ENCODE assay signal across 8 mouse cellular contexts in genomic region chr9:63535042-63535441, GRCm38 (mm10).
A peak's percentile ranks its signal among the peaks of the same experiment; 100 is the strongest.
DNase-seq lines count a peak whose midpoint lies in the region; ATAC-seq lines count a peak whose summit lies in the region.
"Had no signal": no experiment of that assay in that cellular context is flagged by ENCODE, and none has a peak within 500 bp of the region (broad histone marks: within the 10 kb centered on the region; RNA-seq: fewer than 3 reads in every experiment).

No protein-coding gene starts in this region.

- no peaks in the 10 kb centered on the region for H3K36me3 ChIP-seq in hindbrain, embryonic 14.5 days (replicated peaks; ENCODE audit: control insufficient read depth, insufficient read depth)
- no peaks in the 10 kb centered on the region for H3K36me3 ChIP-seq in midbrain, embryonic 15.5 days (replicated peaks)

- peak overlapping the region; percentile 21 for H3K27ac ChIP-seq in hindbrain, embryonic 14.5 days
- H3K27ac ChIP-seq in midbrain, embryonic 15.5 days = peak overlapping the region; percentile 61

- ATAC-seq in hindbrain, embryonic 14.5 days (ENCODE audit: low FRiP score) = 0 out of 2 replicates have a peak, but pooled peaks have one; percentile 53
- ATAC-seq in midbrain, embryonic 15.5 days (replicated peaks) = peak; percentile 78
- ATAC-seq in megakaryocyte, adult 5-6 weeks (ENCODE audit: poor library complexity, severe bottlenecking) = no peak

- H3K27me3 ChIP-seq in hindbrain, embryonic 14.5 days (ENCODE audit: control insufficient read depth, insufficient read depth, low read length) = no peaks in the 10 kb centered on the region
- H3K27me3 ChIP-seq in midbrain, embryonic 15.5 days (replicated peaks) = no peaks in the 10 kb centered on the region

- no peaks in the 10 kb centered on the region for H3K9me3 ChIP-seq in hindbrain, embryonic 14.5 days (ENCODE audit: control insufficient read depth, low read length)
- no peaks in the 10 kb centered on the region for H3K9me3 ChIP-seq in midbrain, embryonic 15.5 days

- peak overlapping the region; percentile 0; the same call in 1 of the 2 replicates for H3K9ac ChIP-seq in hindbrain, embryonic 14.5 days
- no peak overlapping the region for H3K9ac ChIP-seq in midbrain, embryonic 15.5 days

- H3K4me1 ChIP-seq in hindbrain, embryonic 14.5 days (replicated peaks; ENCODE audit: control insufficient read depth, insufficient read depth, low read length) = peaks cover 17% of the 10 kb centered on the region
- peaks cover 24% of the 10 kb centered on the region for H3K4me1 ChIP-seq in midbrain, embryonic 15.5 days

- H3K4me3 ChIP-seq in hindbrain, embryonic 14.5 days (replicated peaks; ENCODE audit: low read length) = no peak overlapping the region
- H3K4me3 ChIP-seq in midbrain, embryonic 15.5 days = no peak overlapping the region

- DNase-seq in ZHBTc4 (ENCODE audit: low read depth, low spot score) = peak; percentile 15
- peak; percentile 56 for DNase-seq in embryo, embryonic 11 days
- peak; percentile 72 for DNase-seq in hindbrain, embryonic 14.5 days (ENCODE audit: low spot score)
- DNase-seq in urinary bladder, postnatal 4 days (ENCODE audit: low spot score in 2 of 2) = no peak
- DNase-seq in ovary, postnatal 14 days (ENCODE audit: low spot score) = no peak
- DNase-seq: heart, postnatal 4 days had no signal

- H3K4me2 ChIP-seq in hindbrain, embryonic 14.5 days (replicated peaks) = no peak overlapping the region
- no peak overlapping the region; the same call in 1 of the 2 replicates for H3K4me2 ChIP-seq in midbrain, embryonic 15.5 days

- 9% methylated on average over 6 of the region's 6 CpGs for WGBS in hindbrain, embryonic 14.5 days
- WGBS in midbrain, embryonic 15.5 days = 10% methylated on average over 6 of the region's 6 CpGs

Comparison
In these comparisons a context has a peak if more than half of its experiments do, and no peak if none do; other contexts are left out.
1. DNase-seq: peak in ZHBTc4 (single experiment), embryo, embryonic 11 days (single experiment) and hindbrain, embryonic 14.5 days (single experiment); none in urinary bladder, postnatal 4 days (0 of 2) and ovary, postnatal 14 days (single experiment).